Mouse (Mus musculus) hindbrain, embryonic 10.5 days (tissue): ENCODE measurements around the gene Prss54. TPM values are rescaled to one million over a fixed set of nuclear protein-coding genes. Genes with fewer than 3 reads are reported as not detected.
"Not testable (repeated sequence)": the region's sequence is repeated elsewhere in the genome, so short reads cannot be mapped to it uniquely, and the experiment has no call there.

Source experiments
- DNase-seq: peaks from one replicate; pipeline ENCODE4 v3.0.0-alpha.2; 2017; ENCODE audit warnings: low spot score
- H3K27ac ChIP-seq: fragments of 300-500 bp; sonication (generic); 2 replicates; pipeline ENCODE4 v1.5.1; 2016; ENCODE audit warnings: mild to moderate bottlenecking, moderate library complexity
- H3K27me3 ChIP-seq: fragments of 300-500 bp; sonication (generic); 2 replicates; pipeline ENCODE4 v1.6.1; 2016; ENCODE audit warnings: mild to moderate bottlenecking; ENCODE audit not compliant: poor library complexity, insufficient read depth, severe bottlenecking
- H3K36me3 ChIP-seq: fragments of 300-500 bp; sonication (generic); 2 replicates; pipeline ENCODE4 v1.6.1; 2016; ENCODE audit warnings: mild to moderate bottlenecking, moderate library complexity
- H3K4me1 ChIP-seq: fragments of 300-500 bp; sonication (generic); replicated peaks from 2 replicates; pipeline ENCODE4 v1.6.1; 2016; ENCODE audit warnings: mild to moderate bottlenecking
- H3K4me3 ChIP-seq: fragments of 300-500 bp; sonication (generic); 2 replicates; pipeline ENCODE4 v1.5.1; 2016; ENCODE audit warnings: mild to moderate bottlenecking, moderate library complexity
- H3K9me3 ChIP-seq: fragments of 300-500 bp; sonication (generic); 2 replicates; pipeline ENCODE4 v1.6.1; 2016; ENCODE audit warnings: mild to moderate bottlenecking, moderate library complexity
- WGBS: fragments of 180-500 bp; shearing (Covaris S2); methylation state at CpG from one replicate; pipeline ENCODE4 v1.1.7; 2016; 5-methylcytosine and 5-hydroxymethylcytosine counted together
- polyA plus RNA-seq: library from polyadenylated mRNA; unstranded; fragments of >200 nt; fragmentation: Nextera tagmentation; extraction: Ambion mirVana; gene quantifications from 2 replicates; pipeline ENCODE4 v1.2.1, GENCODE M21; 2016

The Prss54 gene
- polyA plus RNA-seq, result not detected in 2 replicates

GRCm38 (mm10) chr8:95576240-95576639 lies at the start of gene Prss54:
TSS of gene Prss54 (minus strand) at chr8:95576340.
- WGBS, result 86% methylated on average over 10 of the region's 10 CpGs
- no peaks in the 10 kb centered on the region for H3K4me1 ChIP-seq

GRCm38 (mm10) chr8:95624833-95625232 lies 48.7 kb upstream of the Prss54 start:
- no peak overlapping the region for H3K27ac ChIP-seq
- no peaks in the 10 kb centered on the region for H3K9me3 ChIP-seq
- peaks cover 8% of the 10 kb centered on the region; the same call in 1 of the 2 replicates for H3K27me3 ChIP-seq
- WGBS, result 80% methylated on average over 2 of the region's 2 CpGs
- H3K36me3 ChIP-seq, result no peaks in the 10 kb centered on the region
- H3K4me1 ChIP-seq, result no peaks in the 10 kb centered on the region
- no peak for DNase-seq
- H3K4me3 ChIP-seq, result no peak overlapping the region

More at GRCm38 (mm10) chr8:95576240-95576639, at the start of gene Prss54:
- DNase-seq, result no peak
- H3K9me3 ChIP-seq, result no peaks in the 10 kb centered on the region
- H3K36me3 ChIP-seq, result no peaks in the 10 kb centered on the region
- no peak within 1 kb of the TSS for H3K27ac ChIP-seq
- no peaks in the 10 kb centered on the region for H3K27me3 ChIP-seq
- no peak within 1 kb of the TSS for H3K4me3 ChIP-seq

- DNase-seq, result no peak
- Histone ChIP-seq H3K36me3 (no peaks in the 10 kb centered on the region), H3K4me3 (no peak overlapping the region), H3K27me3 (no peaks in the 10 kb centered on the region), H3K4me1 (no peaks in the 10 kb centered on the region), H3K27ac (no peak overlapping the region), H3K9me3 (no peaks in the 10 kb centered on the region)
- WGBS, result 96% methylated on average over 2 of the region's 2 CpGs
Observed at GRCm38 (mm10) chr8:95620046-95620445, 43.9 kb upstream of the Prss54 start.

GRCm38 (mm10) chr8:95616383-95616782 lies 40.2 kb upstream of the Prss54 start:
- Histone ChIP-seq H3K27me3 (0 out of 2 replicates have a peak, but pooled peaks cover 6% of the 10 kb centered on the region), H3K27ac (no peak overlapping the region), H3K36me3 (no peaks in the 10 kb centered on the region), H3K4me1 (peaks cover 5% of the 10 kb centered on the region; the same call in 1 of the 2 replicates), H3K9me3 (no peaks in the 10 kb centered on the region), H3K4me3 (no peak overlapping the region)
- 90% methylated on average over 7 of the region's 7 CpGs for WGBS
- no peak for DNase-seq

- Histone ChIP-seq H3K27me3 (0 out of 2 replicates have a peak, but pooled peaks cover 12% of the 10 kb centered on the region), H3K4me3 (no peak overlapping the region), H3K27ac (no peak overlapping the region), H3K36me3 (no peaks in the 10 kb centered on the region), H3K4me1 (peaks cover 10% of the 10 kb centered on the region; the same call in 1 of the 2 replicates), H3K9me3 (no peaks in the 10 kb centered on the region)
- 75% methylated on average over 5 of the region's 5 CpGs for WGBS
- DNase-seq, result no peak
Observed at GRCm38 (mm10) chr8:95611769-95612168, 35.6 kb upstream of the Prss54 start.

DNA sequence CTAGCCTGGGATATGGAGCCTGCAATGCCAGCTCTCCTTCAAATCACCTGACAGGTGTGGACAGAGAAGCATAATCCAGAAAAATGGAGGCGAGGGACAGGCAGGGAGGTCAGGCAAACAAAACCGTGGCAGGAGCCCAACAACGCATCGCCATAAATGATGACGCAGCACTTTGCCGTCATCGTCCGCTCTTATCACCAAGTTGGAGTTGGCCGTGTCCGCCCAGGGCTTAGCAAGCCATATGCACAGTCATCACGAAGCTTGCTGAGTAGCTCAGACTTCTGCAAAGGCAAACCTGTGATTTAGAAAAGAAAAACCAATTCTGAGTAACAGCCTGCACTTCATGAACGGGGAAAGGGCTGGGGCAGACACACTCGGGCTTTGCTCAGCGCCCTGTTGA lies 34.6 kb upstream of the Prss54 start:
- Histone ChIP-seq H3K9me3 (no peaks in the 10 kb centered on the region), H3K36me3 (no peaks in the 10 kb centered on the region), H3K4me1 (peaks cover 10% of the 10 kb centered on the region; the same call in 1 of the 2 replicates), H3K27ac (no peak overlapping the region), H3K4me3 (no peak overlapping the region), H3K27me3 (0 out of 2 replicates have a peak, but pooled peaks cover 12% of the 10 kb centered on the region)
- DNase-seq, result no peak
- WGBS, result 91% methylated on average over 14 of the region's 14 CpGs

DNA sequence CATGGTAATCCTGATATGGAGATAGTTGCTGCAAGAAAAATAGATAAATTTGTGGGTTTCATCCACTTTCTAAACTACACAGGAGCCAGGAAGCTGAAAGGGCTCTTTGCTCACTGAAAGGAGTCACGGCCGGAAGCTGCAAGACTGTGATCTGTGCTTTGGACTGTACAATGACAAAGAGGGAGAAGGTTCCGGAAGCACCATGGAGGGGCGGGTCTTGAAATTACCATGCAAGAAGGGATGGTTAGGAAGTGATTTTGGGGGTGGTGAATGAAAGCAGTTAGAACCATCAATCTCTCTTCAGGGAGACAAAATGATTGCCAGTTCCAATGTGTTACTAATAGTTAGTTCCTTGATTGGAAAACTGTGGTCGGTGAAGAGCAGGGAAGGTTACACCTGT lies 33.3 kb upstream of the Prss54 start:
- DNase-seq, result no peak
- H3K36me3 ChIP-seq, result no peaks in the 10 kb centered on the region
- WGBS, result 87% methylated on average over 5 of the region's 5 CpGs
- no peak overlapping the region for H3K27ac ChIP-seq
- 0 out of 2 replicates have a peak, but pooled peaks cover 12% of the 10 kb centered on the region for H3K27me3 ChIP-seq
- H3K4me1 ChIP-seq, result peaks cover 10% of the 10 kb centered on the region; the same call in 1 of the 2 replicates
- no peaks in the 10 kb centered on the region for H3K9me3 ChIP-seq
- H3K4me3 ChIP-seq, result no peak overlapping the region

DNA sequence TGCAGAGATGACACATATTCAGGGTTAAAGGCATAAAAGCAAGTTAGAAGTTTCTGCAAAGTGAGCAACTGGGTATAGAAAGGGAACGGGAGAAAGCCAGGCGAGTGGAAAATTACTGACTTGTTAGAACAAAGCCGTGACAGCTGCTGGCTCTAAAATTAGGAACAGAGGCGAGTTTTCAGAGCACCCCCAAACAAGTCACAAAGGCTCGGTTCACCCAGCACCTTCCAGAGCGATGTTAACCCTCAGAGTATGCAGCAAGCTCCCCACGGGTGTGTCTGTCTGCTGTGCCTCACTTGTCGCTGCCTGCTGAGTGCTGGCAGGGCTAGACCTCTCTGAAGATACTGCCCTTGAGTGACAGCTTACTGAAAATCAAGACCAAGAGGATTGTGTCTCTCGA lies 31.1 kb upstream of the Prss54 start:
- Histone ChIP-seq H3K4me3 (no peak overlapping the region), H3K9me3 (no peaks in the 10 kb centered on the region), H3K27ac (no peak overlapping the region), H3K4me1 (peaks cover 7% of the 10 kb centered on the region; the same call in 1 of the 2 replicates), H3K27me3 (0 out of 2 replicates have a peak, but pooled peaks cover 6% of the 10 kb centered on the region), H3K36me3 (no peaks in the 10 kb centered on the region)
- WGBS, result 57% methylated on average over 9 of the region's 9 CpGs
- no peak for DNase-seq

- not testable (repeated sequence) for H3K4me1 ChIP-seq, H3K36me3 ChIP-seq, H3K27me3 ChIP-seq, H3K9me3 ChIP-seq, H3K27ac ChIP-seq, DNase-seq, H3K4me3 ChIP-seq
- 26% methylated on average over 4 of the region's 5 CpGs for WGBS
Observed at GRCm38 (mm10) chr8:95606509-95606908, 30.4 kb upstream of the Prss54 start.

GRCm38 (mm10) chr8:95602168-95602567 lies 26.0 kb upstream of the Prss54 start:
- peaks cover 2% of the 10 kb centered on the region; the same call in 1 of the 2 replicates for H3K4me1 ChIP-seq
- 71% methylated on average over 2 of the region's 2 CpGs for WGBS
- no peaks in the 10 kb centered on the region for H3K9me3 ChIP-seq
- no peak overlapping the region for H3K4me3 ChIP-seq
- no peaks in the 10 kb centered on the region for H3K36me3 ChIP-seq
- no peak overlapping the region for H3K27ac ChIP-seq
- no peak for DNase-seq
- H3K27me3 ChIP-seq, result peaks cover 5% of the 10 kb centered on the region; the same call in 1 of the 2 replicates

- H3K4me3 ChIP-seq, result no peak overlapping the region
- no peaks in the 10 kb centered on the region for H3K36me3 ChIP-seq
- no peak overlapping the region for H3K27ac ChIP-seq
- no peak for DNase-seq
- H3K27me3 ChIP-seq, result peaks cover 5% of the 10 kb centered on the region; the same call in 1 of the 2 replicates
- WGBS, result 77% methylated on average over 15 of the region's 15 CpGs
- H3K4me1 ChIP-seq, result peaks cover 7% of the 10 kb centered on the region; the same call in 1 of the 2 replicates
- H3K9me3 ChIP-seq, result no peaks in the 10 kb centered on the region
Observed at GRCm38 (mm10) chr8:95601306-95601705, 25.2 kb upstream of the Prss54 start.

GRCm38 (mm10) chr8:95599861-95600260 lies 23.7 kb upstream of the Prss54 start:
- peak; percentile 77 for DNase-seq

DNA sequence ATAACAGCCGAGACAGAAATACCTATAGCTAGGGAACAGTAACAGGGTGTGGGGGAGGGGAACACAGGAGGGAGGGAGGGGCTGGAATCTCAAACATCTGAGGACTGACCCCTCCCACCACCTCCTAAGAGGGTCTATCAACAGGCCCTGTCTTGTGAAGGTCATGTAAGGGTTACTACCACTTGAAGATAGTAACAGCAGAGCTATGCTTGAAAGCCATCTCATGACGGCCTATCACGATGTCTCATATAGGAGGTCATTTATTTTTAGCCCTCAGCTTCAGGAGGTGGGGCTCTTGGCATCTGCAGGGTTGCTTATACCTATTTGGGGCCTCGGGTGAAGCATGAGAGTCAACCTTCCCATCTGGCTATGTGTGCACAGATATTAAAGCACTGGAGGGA lies 20.7 kb upstream of the Prss54 start:
- DNase-seq, result no peak
- Histone ChIP-seq H3K4me3 (no peak overlapping the region), H3K9me3 (no peaks in the 10 kb centered on the region), H3K27me3 (peaks cover 5% of the 10 kb centered on the region; the same call in 1 of the 2 replicates), H3K36me3 (no peaks in the 10 kb centered on the region), H3K4me1 (peaks cover 7% of the 10 kb centered on the region; the same call in 1 of the 2 replicates), H3K27ac (no peak overlapping the region)
- 75% methylated on average over 4 of the region's 4 CpGs for WGBS

More at GRCm38 (mm10) chr8:95599861-95600260, 23.7 kb upstream of the Prss54 start:
- 12% methylated on average over 11 of the region's 11 CpGs for WGBS
- Histone ChIP-seq H3K9me3 (no peaks in the 10 kb centered on the region), H3K27me3 (peaks cover 5% of the 10 kb centered on the region; the same call in 1 of the 2 replicates), H3K36me3 (no peaks in the 10 kb centered on the region), H3K4me1 (peaks cover 7% of the 10 kb centered on the region; the same call in 1 of the 2 replicates), H3K4me3 (no peak overlapping the region), H3K27ac (no peak overlapping the region)
